Mouse (Mus musculus) forebrain, embryonic 16.5 days (tissue): ENCODE results near the gene Kcnab3. TPM values are rescaled to one million over a fixed set of nuclear protein-coding genes. Genes with fewer than 3 reads are reported as not detected.
A peak's percentile ranks its signal among the peaks of the same experiment; 100 is the strongest.

Source experiments
- ATAC-seq: fragments of 200-750 bp; cut with Nextera tagmentation; 2 replicates; pipeline ENCODE4 v1.8.0; 2017; ENCODE audit warnings: mild to moderate bottlenecking, moderate library complexity
- H3K27ac ChIP-seq: fragments of 300-500 bp; sonication (generic); 2 replicates; pipeline ENCODE4 v1.5.1; 2014; ENCODE audit warnings: low read length, control low read depth
- H3K27me3 ChIP-seq: fragments of 300-500 bp; sonication (generic); replicated peaks from 2 replicates; pipeline ENCODE4 v1.6.1; 2014; ENCODE audit warnings: low read length; ENCODE audit not compliant: control insufficient read depth, insufficient read depth
- H3K36me3 ChIP-seq: fragments of 300-500 bp; sonication (generic); 2 replicates; pipeline ENCODE4 v1.6.1; 2014; ENCODE audit not compliant: control insufficient read depth, insufficient read depth
- H3K4me1 ChIP-seq: fragments of 300-500 bp; sonication (generic); replicated peaks from 2 replicates; pipeline ENCODE4 v1.6.1; 2014; ENCODE audit warnings: low read length; ENCODE audit not compliant: control insufficient read depth, insufficient read depth
- H3K4me2 ChIP-seq: fragments of 300-500 bp; sonication (generic); 2 replicates; pipeline ENCODE4 v1.6.1; 2014; ENCODE audit warnings: mild to moderate bottlenecking, low read length, control low read depth
- H3K4me3 ChIP-seq: fragments of 300-500 bp; sonication (generic); replicated peaks from 2 replicates; pipeline ENCODE4 v1.5.1; 2014; ENCODE audit warnings: mild to moderate bottlenecking, low read length, control low read depth
- H3K9ac ChIP-seq: fragments of 300-500 bp; sonication (generic); replicated peaks from 2 replicates; pipeline ENCODE4 v1.6.1; 2014; ENCODE audit warnings: low read depth, low read length, control low read depth
- H3K9me3 ChIP-seq: fragments of 300-500 bp; sonication (generic); 2 replicates; pipeline ENCODE4 v1.6.1; 2016; ENCODE audit warnings: low read length; ENCODE audit not compliant: control insufficient read depth
- WGBS: fragments of 180-500 bp; shearing (Covaris S2); extraction: QIAGEN DNeasy Blood & Tissue Kit; methylation state at CpG from one replicate; pipeline ENCODE4 v1.1.7; 2014; 5-methylcytosine and 5-hydroxymethylcytosine counted together
- polyA plus RNA-seq: library from polyadenylated mRNA; unstranded; fragments of >200 nt; fragmentation: Nextera tagmentation; extraction: Ambion mirVana; gene quantifications from 2 replicates; pipeline ENCODE4 v1.2.1, GENCODE M21; 2015

The Kcnab3 gene
- polyA plus RNA-seq = 5.7 and 6.0 TPM in 2 replicates

GRCm38 (mm10) chr11:69325628-69326407, at the start of gene Kcnab3:
TSS of gene Kcnab3 (plus strand) at chr11:69326258.
- Histone ChIP-seq H3K27me3 (no peaks in the 10 kb centered on the region), H3K4me1 (peaks cover 46% of the 10 kb centered on the region), H3K4me2 (peak within 1 kb of the TSS; percentile 64), H3K36me3 (no peaks in the 10 kb centered on the region), H3K4me3 (peak within 1 kb of the TSS; percentile 44), H3K9ac (peak within 1 kb of the TSS; percentile 62), H3K27ac (no peak within 1 kb of the TSS), H3K9me3 (no peaks in the 10 kb centered on the region)
- 10% methylated on average over 26 of the region's 26 CpGs for WGBS
- peak; percentile 53 for ATAC-seq

- no peaks in the 10 kb centered on the region for H3K36me3 ChIP-seq
- no peak for ATAC-seq
- no peak overlapping the region for H3K4me3 ChIP-seq
- H3K4me2 ChIP-seq = no peak overlapping the region
- H3K27me3 ChIP-seq = no peaks in the 10 kb centered on the region
- H3K9me3 ChIP-seq = no peaks in the 10 kb centered on the region
- 73% methylated on average over 5 of the region's 5 CpGs for WGBS
- no peaks in the 10 kb centered on the region for H3K4me1 ChIP-seq
- H3K9ac ChIP-seq = no peak overlapping the region
- H3K27ac ChIP-seq = no peak overlapping the region
Observed at GRCm38 (mm10) chr11:69277267-69277666, 48.8 kb upstream of the Kcnab3 start.

DNA sequence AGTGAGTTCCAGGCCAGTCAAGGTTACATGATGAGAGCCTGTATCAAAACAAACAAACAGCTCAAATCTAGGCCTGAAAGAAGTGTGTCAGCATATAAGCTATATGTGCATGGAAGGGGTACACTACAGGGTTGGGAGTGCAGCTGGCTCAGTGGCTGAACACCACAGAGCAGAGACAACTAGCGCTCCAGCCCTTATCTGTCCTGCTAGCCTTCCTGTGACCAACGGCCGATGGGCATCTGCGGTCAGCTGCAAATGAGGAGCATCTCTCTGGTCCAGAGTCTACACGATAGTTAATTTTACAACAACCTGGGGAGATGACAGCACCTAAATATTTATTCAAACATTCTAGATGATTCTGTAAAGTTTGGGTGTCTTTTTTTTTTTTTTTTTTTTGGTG, 34.9 kb upstream of the Kcnab3 start:
- ATAC-seq = no peak

DNA sequence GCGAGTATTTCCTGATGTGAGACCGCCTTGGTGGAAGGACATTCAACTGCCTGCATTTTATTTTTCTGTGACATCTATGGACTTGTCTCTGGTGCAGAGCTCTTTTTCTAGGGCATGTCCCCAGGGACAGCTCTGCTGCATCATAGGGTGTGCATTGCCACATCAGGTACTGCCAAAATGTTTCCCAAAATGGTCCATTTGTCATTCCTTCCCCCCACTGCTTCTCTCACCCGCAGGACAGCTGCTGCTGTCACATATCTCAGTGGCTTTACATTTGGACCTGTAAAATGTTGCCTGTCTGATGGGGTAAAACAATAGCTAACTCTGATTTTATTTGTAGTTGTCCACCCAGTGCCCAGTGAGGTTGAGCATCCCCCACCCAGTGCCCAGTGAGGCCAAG, 30.8 kb upstream of the Kcnab3 start:
- Histone ChIP-seq H3K9ac (no peak overlapping the region), H3K36me3 (peaks cover 3% of the 10 kb centered on the region), H3K4me1 (no peaks in the 10 kb centered on the region), H3K4me3 (no peak overlapping the region), H3K27me3 (no peaks in the 10 kb centered on the region), H3K9me3 (no peaks in the 10 kb centered on the region), H3K4me2 (no peak overlapping the region), H3K27ac (no peak overlapping the region)
- WGBS = 95% methylated on average over 3 of the region's 3 CpGs
- ATAC-seq = no peak

More for the DNA sequence above, 34.9 kb upstream of the Kcnab3 start:
- Histone ChIP-seq H3K27me3 (no peaks in the 10 kb centered on the region), H3K36me3 (no peaks in the 10 kb centered on the region), H3K4me1 (no peaks in the 10 kb centered on the region), H3K4me3 (no peak overlapping the region), H3K27ac (no peak overlapping the region), H3K9ac (no peak overlapping the region), H3K4me2 (no peak overlapping the region), H3K9me3 (no peaks in the 10 kb centered on the region)
- 98% methylated on average over 5 of the region's 5 CpGs for WGBS

GRCm38 (mm10) chr11:69297799-69298198, 28.3 kb upstream of the Kcnab3 start:
- Histone ChIP-seq H3K9ac (no peak overlapping the region), H3K27ac (no peak overlapping the region), H3K9me3 (no peaks in the 10 kb centered on the region), H3K36me3 (peaks cover 8% of the 10 kb centered on the region), H3K4me1 (no peaks in the 10 kb centered on the region), H3K4me3 (no peak overlapping the region), H3K4me2 (no peak overlapping the region), H3K27me3 (no peaks in the 10 kb centered on the region)
- ATAC-seq = no peak
- WGBS = 81% methylated on average over 2 of the region's 2 CpGs

DNA sequence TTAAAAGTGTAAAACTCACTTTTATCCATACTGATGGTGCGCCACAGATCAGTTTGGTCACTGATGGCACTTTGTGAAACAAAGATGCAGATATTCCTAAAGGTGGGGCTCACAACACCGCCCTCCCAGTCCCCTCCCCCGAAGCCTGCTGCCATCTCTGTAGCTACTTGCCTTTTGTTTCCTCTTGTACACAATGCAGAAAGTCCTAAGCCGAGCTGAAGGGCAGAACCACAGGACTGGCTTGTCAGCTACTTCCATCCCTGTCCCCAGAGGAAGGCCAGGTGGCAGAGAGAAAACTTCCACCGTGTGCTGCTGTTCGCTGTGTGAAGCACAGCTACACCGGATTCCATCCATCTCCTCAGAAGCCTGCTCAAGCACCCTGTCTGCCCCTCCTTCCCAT, 27.8 kb upstream of the Kcnab3 start:
- Histone ChIP-seq H3K27me3 (no peaks in the 10 kb centered on the region), H3K4me2 (no peak overlapping the region), H3K9me3 (no peaks in the 10 kb centered on the region), H3K9ac (no peak overlapping the region), H3K36me3 (peaks cover 8% of the 10 kb centered on the region), H3K27ac (no peak overlapping the region), H3K4me1 (no peaks in the 10 kb centered on the region), H3K4me3 (no peak overlapping the region)
- ATAC-seq = no peak
- 59% methylated on average over 7 of the region's 7 CpGs for WGBS

GRCm38 (mm10) chr11:69302817-69303216, 23.2 kb upstream of the Kcnab3 start:
- WGBS = 74% methylated on average over 7 of the region's 7 CpGs
- H3K4me3 ChIP-seq = no peak overlapping the region
- no peak overlapping the region for H3K27ac ChIP-seq
- H3K36me3 ChIP-seq = peaks cover 21% of the 10 kb centered on the region
- ATAC-seq = no peak
- no peaks in the 10 kb centered on the region for H3K27me3 ChIP-seq
- no peak overlapping the region for H3K9ac ChIP-seq
- no peaks in the 10 kb centered on the region for H3K9me3 ChIP-seq
- H3K4me1 ChIP-seq = no peaks in the 10 kb centered on the region
- H3K4me2 ChIP-seq = no peak overlapping the region

GRCm38 (mm10) chr11:69305291-69305690, 20.8 kb upstream of the Kcnab3 start:
- no peak overlapping the region for H3K4me3 ChIP-seq
- no peak for ATAC-seq
- H3K27me3 ChIP-seq = no peaks in the 10 kb centered on the region
- H3K4me2 ChIP-seq = no peak overlapping the region
- no peaks in the 10 kb centered on the region for H3K9me3 ChIP-seq
- H3K27ac ChIP-seq = no peak overlapping the region
- no peak overlapping the region for H3K9ac ChIP-seq
- 94% methylated on average over 9 of the region's 9 CpGs for WGBS
- H3K4me1 ChIP-seq = no peaks in the 10 kb centered on the region
- H3K36me3 ChIP-seq = peaks cover 33% of the 10 kb centered on the region

DNA sequence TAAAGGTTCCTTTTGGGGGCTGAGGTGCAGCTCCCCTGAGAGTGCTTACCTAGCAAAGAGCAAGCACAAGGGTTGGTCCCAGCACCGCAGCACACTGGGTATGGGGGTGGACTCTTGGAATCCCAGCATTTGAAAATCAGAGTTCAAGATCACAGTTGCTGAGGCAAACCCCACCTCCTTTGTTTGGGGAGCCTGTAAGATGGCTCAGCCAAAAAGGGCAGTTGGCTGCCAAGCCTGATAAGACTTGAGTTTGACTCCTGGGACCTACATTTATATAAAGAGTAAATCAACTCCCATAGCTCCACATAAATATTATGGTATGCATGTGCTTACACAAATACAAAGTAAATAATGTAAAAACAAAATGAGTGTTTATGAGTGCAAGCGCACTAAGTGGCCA, 20.0 kb upstream of the Kcnab3 start:
- H3K27me3 ChIP-seq = no peaks in the 10 kb centered on the region
- no peak overlapping the region for H3K4me2 ChIP-seq
- 96% methylated on average over 2 of the region's 2 CpGs for WGBS
- no peaks in the 10 kb centered on the region for H3K4me1 ChIP-seq
- H3K9me3 ChIP-seq = no peaks in the 10 kb centered on the region
- H3K9ac ChIP-seq = no peak overlapping the region
- ATAC-seq = no peak
- no peak overlapping the region for H3K27ac ChIP-seq
- no peak overlapping the region for H3K4me3 ChIP-seq
- H3K36me3 ChIP-seq = peaks cover 41% of the 10 kb centered on the region
